Comparison of ENCODE assay signal across 10 mouse cellular contexts in genomic region chr9:107381723-107382122, GRCm38 (mm10). TPM values are rescaled to one million over a fixed set of nuclear protein-coding genes. Genes with fewer than 3 reads are reported as not detected.
DNase-seq lines count a peak whose midpoint lies in the region; ATAC-seq lines count a peak whose summit lies in the region.
"Had no signal": no experiment of that assay in that cellular context is flagged by ENCODE, and none has a peak within 500 bp of the region (broad histone marks: within the 10 kb centered on the region; RNA-seq: fewer than 3 reads in every experiment).

No protein-coding gene starts in this region.

- peak; percentile 57 for DNase-seq in hindbrain, embryonic 10.5 days (ENCODE audit: low spot score)
- peak; percentile 9 for DNase-seq in 416B (ENCODE audit: low read depth)
- peak; percentile 82 for DNase-seq in embryo, embryonic 10 days (ENCODE audit: low spot score)
- DNase-seq in hindlimb bud, embryonic 11.5 days (ENCODE audit: extremely low spot score, low read depth, low spot score), result peak; percentile 46
- no peak for DNase-seq in cerebellum, adult 8-10 months
- DNase-seq in left cerebral cortex, adult 18-20 months (ENCODE audit: low spot score in 2 of 2), result no peak
- no peak for DNase-seq in layer of hippocampus, adult 18-20 months (ENCODE audit: low spot score in 2 of 2)
- DNase-seq: cerebellum, adult 9-11 months had no signal

- no peak overlapping the region for H3K4me3 ChIP-seq in hindbrain, embryonic 10.5 days
- H3K4me3 ChIP-seq in hindbrain, embryonic 16.5 days (ENCODE audit: low read length), result no peak overlapping the region

- H3K4me2 ChIP-seq in hindbrain, embryonic 16.5 days (ENCODE audit: low read length), result no peak overlapping the region

- peaks cover 95% of the 10 kb centered on the region for H3K27me3 ChIP-seq in hindbrain, embryonic 10.5 days (ENCODE audit: insufficient read depth, poor library complexity, severe bottlenecking)
- H3K27me3 ChIP-seq in hindbrain, embryonic 16.5 days (replicated peaks; ENCODE audit: control insufficient read depth, insufficient read depth, low read length), result peaks cover 6% of the 10 kb centered on the region

- ATAC-seq in hindbrain, embryonic 16.5 days, result no peak

- H3K9me3 ChIP-seq in hindbrain, embryonic 10.5 days, result no peaks in the 10 kb centered on the region
- H3K9me3 ChIP-seq in hindbrain, embryonic 16.5 days (ENCODE audit: control insufficient read depth, low read length), result no peaks in the 10 kb centered on the region

- no peak overlapping the region for H3K9ac ChIP-seq in hindbrain, embryonic 16.5 days (ENCODE audit: low read depth, low read length)

- H3K4me1 ChIP-seq in hindbrain, embryonic 10.5 days (replicated peaks), result peaks cover 37% of the 10 kb centered on the region
- peaks cover 5% of the 10 kb centered on the region for H3K4me1 ChIP-seq in hindbrain, embryonic 16.5 days (ENCODE audit: control insufficient read depth, insufficient read depth, low read depth, low read length)

- WGBS in hindbrain, embryonic 10.5 days, result 9% methylated on average over 8 of the region's 8 CpGs
- WGBS in hindbrain, embryonic 16.5 days, result 15% methylated on average over 8 of the region's 8 CpGs

- H3K36me3 ChIP-seq in hindbrain, embryonic 10.5 days, result no peaks in the 10 kb centered on the region
- H3K36me3 ChIP-seq in hindbrain, embryonic 16.5 days (ENCODE audit: control insufficient read depth, insufficient read depth, low read length), result no peaks in the 10 kb centered on the region

- H3K27ac ChIP-seq in hindbrain, embryonic 10.5 days, result no peak overlapping the region
- H3K27ac ChIP-seq in hindbrain, embryonic 16.5 days (ENCODE audit: low read depth, low read length), result no peak overlapping the region
- H3K27ac ChIP-seq: macrophage had no signal

RNA-seq across cellular contexts. Expression of gene Cacna2d2, which starts 17.7 kb away (rescaled TPM):
- 0.87 and 2.9 TPM in 2 replicates for polyA plus RNA-seq in hindbrain, embryonic 10.5 days (2016; fragmentation: Nextera tagmentation; extraction: Ambion mirVana)
- 8.1 and 9.0 TPM in 2 replicates for polyA plus RNA-seq in hindbrain, embryonic 16.5 days (2015; fragmentation: Nextera tagmentation; extraction: Ambion mirVana)
- 10 to 100 TPM; 24.3 to 29.7 TPM for total RNA-seq in left cerebral cortex, adult 18-20 months (2021)
- 10 to 100 TPM; 15.1 to 17.7 TPM for total RNA-seq in layer of hippocampus, adult 18-20 months (2021)
- polyA plus RNA-seq: macrophage had no signal

RNA-seq across cellular contexts. Expression of gene 6430571L13Rik, which starts 41.3 kb away (rescaled TPM):
- polyA plus RNA-seq in hindbrain, embryonic 10.5 days (2016; fragmentation: Nextera tagmentation; extraction: Ambion mirVana), result 1.4 and 2.6 TPM in 2 replicates
- polyA plus RNA-seq in hindbrain, embryonic 16.5 days (2015; fragmentation: Nextera tagmentation; extraction: Ambion mirVana), result 9.8 and 11.4 TPM in 2 replicates
- 1 to 10 TPM; 4.1 to 4.2 TPM for total RNA-seq in left cerebral cortex, adult 18-20 months (2021)
- total RNA-seq in layer of hippocampus, adult 18-20 months (2021), result 1 to 10 TPM; 2.5 to 3.2 TPM
- polyA plus RNA-seq: macrophage had no signal

RNA-seq across cellular contexts. Expression of gene Hemk1, which starts 43.6 kb away (rescaled TPM):
- polyA plus RNA-seq in hindbrain, embryonic 10.5 days (2016; fragmentation: Nextera tagmentation; extraction: Ambion mirVana), result 12.1 and 13.4 TPM in 2 replicates
- polyA plus RNA-seq in hindbrain, embryonic 16.5 days (2015; fragmentation: Nextera tagmentation; extraction: Ambion mirVana), result 17.5 and 18.7 TPM in 2 replicates
- 10 to 100 TPM; 14.7 to 16.8 TPM for total RNA-seq in left cerebral cortex, adult 18-20 months (2021)
- total RNA-seq in layer of hippocampus, adult 18-20 months (2021), result 10 to 100 TPM; 14.5 to 14.9 TPM

Comparison
In these comparisons a context has a peak if more than half of its experiments do, and no peak if none do; other contexts are left out.
1. DNase-seq: peak in hindbrain, embryonic 10.5 days (single experiment), 416B (single experiment), embryo, embryonic 10 days (single experiment) and hindlimb bud, embryonic 11.5 days (single experiment); none in cerebellum, adult 8-10 months (single experiment), left cerebral cortex, adult 18-20 months (0 of 2) and layer of hippocampus, adult 18-20 months (0 of 2).